Mouse (Mus musculus): ENCODE measurements around the gene Hrh3. TPM values are rescaled to one million over a fixed set of nuclear protein-coding genes. Genes with fewer than 3 reads are reported as not detected.

Hrh3 gene
- polyA plus RNA-seq, 1 experiment from 2014 or later = not detected

DNA sequence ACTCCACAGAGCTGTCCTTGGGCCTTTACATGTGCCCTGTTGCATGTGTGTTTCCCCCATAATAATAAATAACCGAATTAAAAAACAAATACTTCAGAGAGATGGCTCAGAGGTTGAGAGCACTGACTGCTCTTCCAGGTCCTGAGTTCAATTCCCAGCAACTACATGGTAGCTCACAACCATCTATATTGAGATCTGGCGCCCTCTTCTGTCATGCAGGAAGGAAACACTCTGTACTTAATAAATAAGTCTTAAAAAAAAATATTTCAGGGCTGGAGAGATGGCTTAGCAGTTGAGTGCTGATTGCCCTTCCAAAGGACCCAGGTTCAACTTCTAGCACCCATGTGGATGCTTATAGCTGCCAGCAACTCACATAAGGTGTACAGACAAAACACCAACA lies 19.9 kb upstream of the Hrh3 start:
- peaks cover 26% of the 10 kb centered on the region for H3K4me1 ChIP-seq (ENCODE audit: control insufficient read depth, insufficient read depth, low read length)
- H3K9me3 ChIP-seq (replicated peaks; ENCODE audit: control insufficient read depth, low read length) = 0 out of 2 replicates have a peak, but pooled peaks cover 3% of the 10 kb centered on the region
- no peak overlapping the region for H3K9ac ChIP-seq (ENCODE audit: low read length)
- H3K36me3 ChIP-seq (ENCODE audit: control insufficient read depth, insufficient read depth, low read length) = peaks cover 6% of the 10 kb centered on the region; the same call in 1 of the 2 replicates
- 85% methylated on average over 2 of the region's 2 CpGs for WGBS
- ATAC-seq (ENCODE audit: insufficient read depth, low FRiP score) = no peak
- H3K27me3 ChIP-seq (ENCODE audit: control insufficient read depth, insufficient read depth, low read length) = no peaks in the 10 kb centered on the region
- H3K4me2 ChIP-seq (ENCODE audit: low read depth, low read length) = no peak overlapping the region
- H3K27ac ChIP-seq (ENCODE audit: low read length) = no peak overlapping the region
- no peak overlapping the region for H3K4me3 ChIP-seq (replicated peaks; ENCODE audit: low read length)

DNA sequence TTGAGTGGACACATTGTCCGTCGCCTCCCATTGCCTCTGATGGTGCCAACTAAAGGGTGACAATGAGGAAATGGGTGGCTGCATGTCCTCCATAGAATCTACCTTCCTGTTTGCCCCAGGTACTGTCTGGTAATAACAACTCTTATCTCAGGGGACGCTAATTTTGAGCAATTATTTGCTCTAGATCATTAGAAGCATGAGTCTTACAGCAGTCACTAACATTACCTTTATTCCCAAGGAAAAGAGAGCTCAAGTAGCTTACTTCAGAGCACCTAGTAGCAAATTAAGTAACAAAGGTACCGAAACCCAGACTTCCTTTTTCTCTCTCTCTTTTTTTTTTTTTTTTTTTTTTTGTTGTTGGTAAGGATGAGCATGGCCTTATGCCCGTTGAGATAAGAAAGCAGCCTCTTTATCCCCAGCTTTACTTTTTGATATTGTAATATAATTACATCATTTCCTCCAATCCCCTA lies 16.0 kb upstream of the Hrh3 start:
- Histone ChIP-seq H3K27me3 (ENCODE audit: control insufficient read depth, insufficient read depth, low read length) (no peaks in the 10 kb centered on the region), H3K9ac (ENCODE audit: low read length) (peak overlapping the region; percentile 90), H3K4me1 (ENCODE audit: control insufficient read depth, insufficient read depth, low read length) (peaks cover 40% of the 10 kb centered on the region), H3K27ac (ENCODE audit: low read length) (no peak overlapping the region), H3K4me2 (ENCODE audit: low read depth, low read length) (peak overlapping the region; percentile 84), H3K36me3 (ENCODE audit: control insufficient read depth, insufficient read depth, low read length) (peaks cover 6% of the 10 kb centered on the region; the same call in 1 of the 2 replicates), H3K4me3 (replicated peaks; ENCODE audit: low read length) (peak overlapping the region; percentile 94), H3K9me3 (replicated peaks; ENCODE audit: control insufficient read depth, low read length) (0 out of 2 replicates have a peak, but pooled peaks cover 3% of the 10 kb centered on the region)
- ATAC-seq (ENCODE audit: insufficient read depth, low FRiP score) = no peak
- WGBS = 56% methylated on average over 5 of the region's 5 CpGs

DNA sequence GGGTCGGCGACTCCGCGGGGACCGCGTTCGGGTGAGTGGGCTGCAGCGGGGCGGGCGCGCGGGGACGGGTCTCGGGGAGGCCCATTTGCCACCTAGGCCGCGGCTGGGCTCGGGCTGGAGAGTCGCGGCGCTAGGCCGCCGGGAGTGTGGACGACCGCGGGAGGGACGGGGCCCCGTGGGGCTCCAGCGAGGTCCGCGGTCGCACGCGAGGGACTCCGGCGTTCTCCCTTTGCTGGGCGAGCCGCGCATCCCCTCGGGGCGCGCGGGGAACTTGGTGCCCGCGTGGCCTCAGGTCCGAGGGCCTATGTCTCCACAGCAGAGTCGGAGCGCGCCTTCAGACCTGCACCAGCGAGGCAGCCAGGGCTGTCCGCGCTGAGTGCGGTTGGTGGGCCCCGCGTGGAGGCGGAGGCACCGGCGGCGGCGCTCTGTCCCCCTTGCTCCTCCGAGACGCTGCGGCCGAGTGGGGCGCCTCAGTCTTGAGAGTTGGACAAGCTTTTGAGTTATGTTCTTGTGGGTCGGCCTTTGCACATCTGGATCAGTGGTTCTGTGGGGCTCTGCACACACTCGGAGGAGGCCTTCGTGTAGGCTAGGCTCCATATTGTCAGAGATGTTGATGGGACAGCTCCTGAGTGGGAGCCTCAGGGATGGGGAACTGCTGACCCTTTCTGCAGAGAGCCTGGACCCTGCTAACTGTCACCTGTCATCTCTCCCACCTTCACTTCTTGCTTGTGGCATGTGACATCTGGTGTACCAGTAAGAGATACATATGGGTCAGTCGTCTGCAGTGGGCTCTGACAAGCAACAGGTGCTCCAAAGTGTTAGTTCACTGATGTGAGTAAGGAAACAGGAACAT lies 15.4 kb upstream of the Hrh3 start:
- H3K4me2 ChIP-seq (ENCODE audit: low read depth, low read length) = peak overlapping the region; percentile 84
- 0 out of 2 replicates have a peak, but pooled peaks cover 3% of the 10 kb centered on the region for H3K9me3 ChIP-seq (replicated peaks; ENCODE audit: control insufficient read depth, low read length)
- 1% methylated on average over 60 of the region's 68 CpGs for WGBS
- H3K4me1 ChIP-seq (ENCODE audit: control insufficient read depth, insufficient read depth, low read length) = peaks cover 37% of the 10 kb centered on the region
- peak overlapping the region; percentile 94 for H3K4me3 ChIP-seq (replicated peaks; ENCODE audit: low read length)
- H3K27me3 ChIP-seq (ENCODE audit: control insufficient read depth, insufficient read depth, low read length) = no peaks in the 10 kb centered on the region
- peaks cover 6% of the 10 kb centered on the region; the same call in 1 of the 2 replicates for H3K36me3 ChIP-seq (ENCODE audit: control insufficient read depth, insufficient read depth, low read length)
- peak overlapping the region; percentile 90 for H3K9ac ChIP-seq (ENCODE audit: low read length)
- peak; percentile 1; the same call in 1 of the 2 replicates for ATAC-seq (ENCODE audit: insufficient read depth, low FRiP score)
- H3K27ac ChIP-seq (ENCODE audit: low read length) = peak overlapping the region; percentile 84

DNA sequence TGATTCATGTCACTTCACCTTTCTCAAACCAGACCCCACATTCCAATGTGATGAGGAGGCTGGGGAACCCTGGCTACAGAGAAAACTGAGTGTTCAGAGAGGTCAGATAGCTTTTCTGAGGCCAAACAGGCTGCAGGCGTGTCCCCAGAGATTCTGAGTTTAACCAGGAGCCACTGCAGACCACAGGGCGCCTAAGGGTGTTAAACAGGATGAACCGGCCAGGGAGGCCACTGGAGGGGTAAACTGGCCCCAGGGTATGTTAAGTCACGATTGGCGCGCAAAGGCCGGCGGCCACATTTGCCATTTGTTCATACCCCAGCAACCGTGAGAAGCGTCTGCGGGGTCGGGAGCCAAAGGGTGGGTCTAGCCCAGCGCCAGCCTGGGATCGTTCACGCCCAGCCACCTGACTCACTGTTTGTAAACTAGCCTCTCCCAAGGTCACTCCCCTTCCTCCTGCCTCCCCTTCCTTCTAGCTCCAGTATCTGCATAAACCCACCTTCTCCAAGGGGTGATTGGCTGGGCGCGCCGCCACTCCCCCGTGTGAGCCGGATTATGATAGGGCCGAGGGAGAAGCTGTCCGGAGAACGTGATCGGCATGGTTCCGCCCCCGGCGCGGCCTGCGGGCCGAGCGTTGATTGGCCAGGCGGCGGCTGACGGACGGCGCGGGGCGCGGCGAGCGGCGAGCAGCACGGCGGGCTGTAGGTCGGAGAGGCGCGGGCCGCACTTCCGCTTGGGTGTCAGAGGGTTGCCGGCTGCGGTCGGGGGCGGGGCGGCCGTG lies 14.6 kb upstream of the Hrh3 start, which contains the start of gene Osbpl2:
Gene Osbpl2 (plus strand): TSS at position 646 of the 778 bp plus-strand sequence.
- under 1% methylated on average over 55 of the region's 55 CpGs for WGBS
- H3K9ac ChIP-seq (ENCODE audit: low read length) = peak within 1 kb of the TSS; percentile 90
- H3K4me2 ChIP-seq (ENCODE audit: low read depth, low read length) = peak within 1 kb of the TSS; percentile 84
- peak; percentile 99 for ATAC-seq (ENCODE audit: insufficient read depth, low FRiP score)
- peaks cover 37% of the 10 kb centered on the region for H3K4me1 ChIP-seq (ENCODE audit: control insufficient read depth, insufficient read depth, low read length)
- H3K9me3 ChIP-seq (replicated peaks; ENCODE audit: control insufficient read depth, low read length) = no peaks in the 10 kb centered on the region
- peak within 1 kb of the TSS; percentile 94 for H3K4me3 ChIP-seq (replicated peaks; ENCODE audit: low read length)
- H3K27me3 ChIP-seq (ENCODE audit: control insufficient read depth, insufficient read depth, low read length) = no peaks in the 10 kb centered on the region
- H3K36me3 ChIP-seq (ENCODE audit: control insufficient read depth, insufficient read depth, low read length) = peaks cover 4% of the 10 kb centered on the region; the same call in 1 of the 2 replicates
- peak within 1 kb of the TSS; percentile 85 for H3K27ac ChIP-seq (ENCODE audit: low read length)

DNA sequence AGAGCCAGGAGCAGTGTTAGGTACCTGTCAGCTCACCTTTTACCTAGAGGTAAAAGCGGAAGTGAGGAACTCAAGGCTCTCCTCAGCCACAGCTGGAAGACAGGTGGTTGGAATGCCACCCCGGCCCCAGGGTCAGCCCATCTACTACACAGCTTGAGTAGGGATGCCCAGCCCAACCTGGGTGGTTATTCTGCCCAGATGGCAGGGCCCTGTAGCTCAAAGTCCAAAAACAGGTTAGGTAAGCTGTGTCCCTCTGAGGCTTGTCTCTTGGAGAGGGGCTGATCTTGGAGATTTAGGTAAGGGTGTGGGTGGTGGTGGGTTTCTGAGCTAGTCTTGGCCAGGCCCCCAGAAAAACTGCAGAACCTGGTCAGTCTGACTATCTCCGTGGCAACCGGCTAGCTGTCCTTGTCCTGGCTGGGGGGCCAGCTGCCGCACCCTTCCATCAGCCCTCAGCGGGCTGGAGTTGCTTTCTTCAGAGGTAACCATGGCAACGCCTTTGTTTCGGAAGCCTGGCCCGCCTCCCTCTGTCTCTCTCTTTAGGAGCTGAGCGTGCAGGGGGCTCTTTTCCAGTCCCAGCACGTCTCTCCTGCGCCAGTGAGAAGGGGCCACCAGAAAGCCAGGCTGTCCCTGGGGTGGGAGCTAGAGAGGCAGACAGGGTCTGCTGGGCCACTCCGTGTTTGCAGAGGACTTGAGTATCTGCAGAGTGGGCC lies 13.4 kb upstream of the Hrh3 start:
- H3K4me2 ChIP-seq (ENCODE audit: low read depth, low read length) = peak overlapping the region; percentile 14; the same call in 1 of the 2 replicates
- H3K9ac ChIP-seq (ENCODE audit: low read length) = no peak overlapping the region
- peak overlapping the region; percentile 85 for H3K27ac ChIP-seq (ENCODE audit: low read length)
- H3K9me3 ChIP-seq (replicated peaks; ENCODE audit: control insufficient read depth, low read length) = no peaks in the 10 kb centered on the region
- WGBS = 10% methylated on average over 13 of the region's 13 CpGs
- peaks cover 37% of the 10 kb centered on the region for H3K4me1 ChIP-seq (ENCODE audit: control insufficient read depth, insufficient read depth, low read length)
- no peak for ATAC-seq (ENCODE audit: insufficient read depth, low FRiP score)
- no peaks in the 10 kb centered on the region for H3K27me3 ChIP-seq (ENCODE audit: control insufficient read depth, insufficient read depth, low read length)
- H3K36me3 ChIP-seq (ENCODE audit: control insufficient read depth, insufficient read depth, low read length) = no peaks in the 10 kb centered on the region
- H3K4me3 ChIP-seq (replicated peaks; ENCODE audit: low read length) = no peak overlapping the region

DNA sequence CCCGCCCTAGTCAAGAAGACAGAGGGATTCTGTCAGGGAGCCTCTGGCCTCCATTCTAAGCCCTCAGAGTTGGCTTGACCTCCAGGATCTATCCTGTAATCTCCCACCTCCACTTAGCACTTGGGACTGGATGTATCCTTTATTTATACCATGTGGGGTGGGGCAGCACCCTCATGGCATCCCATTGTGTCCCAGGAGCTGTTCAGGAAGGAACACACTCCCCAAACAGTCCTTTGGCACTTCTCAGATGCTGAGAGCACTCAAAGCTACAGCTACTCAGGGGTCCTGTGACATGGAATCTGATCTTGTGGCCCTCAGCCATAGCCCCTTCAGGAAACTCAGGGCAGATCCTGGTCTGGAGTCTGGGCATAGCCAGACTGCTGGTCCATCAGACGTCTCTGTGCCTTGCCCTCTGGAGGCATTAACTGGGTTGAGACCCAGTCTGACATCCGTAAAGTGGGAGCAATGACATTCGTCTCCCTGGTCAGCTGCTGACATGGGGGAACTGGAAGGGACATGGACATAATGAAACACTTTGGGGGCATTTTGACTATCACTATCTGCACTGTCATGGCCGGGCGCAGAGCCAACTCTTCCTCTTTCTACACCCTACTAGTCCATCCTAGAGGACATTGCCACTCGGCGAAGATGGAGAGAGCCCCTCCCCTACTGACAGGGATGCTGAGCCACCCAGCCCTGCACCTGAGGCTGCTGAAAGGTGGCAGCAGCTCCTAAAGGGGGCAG lies 12.6 kb upstream of the Hrh3 start:
- Histone ChIP-seq H3K27me3 (ENCODE audit: control insufficient read depth, insufficient read depth, low read length) (no peaks in the 10 kb centered on the region), H3K27ac (ENCODE audit: low read length) (no peak overlapping the region), H3K36me3 (ENCODE audit: control insufficient read depth, insufficient read depth, low read length) (no peaks in the 10 kb centered on the region), H3K4me1 (ENCODE audit: control insufficient read depth, insufficient read depth, low read length) (peaks cover 37% of the 10 kb centered on the region), H3K9me3 (replicated peaks; ENCODE audit: control insufficient read depth, low read length) (no peaks in the 10 kb centered on the region), H3K4me2 (ENCODE audit: low read depth, low read length) (no peak overlapping the region), H3K4me3 (replicated peaks; ENCODE audit: low read length) (no peak overlapping the region), H3K9ac (ENCODE audit: low read length) (no peak overlapping the region)
- 72% methylated on average over 8 of the region's 8 CpGs for WGBS
- ATAC-seq (ENCODE audit: insufficient read depth, low FRiP score) = no peak

DNA sequence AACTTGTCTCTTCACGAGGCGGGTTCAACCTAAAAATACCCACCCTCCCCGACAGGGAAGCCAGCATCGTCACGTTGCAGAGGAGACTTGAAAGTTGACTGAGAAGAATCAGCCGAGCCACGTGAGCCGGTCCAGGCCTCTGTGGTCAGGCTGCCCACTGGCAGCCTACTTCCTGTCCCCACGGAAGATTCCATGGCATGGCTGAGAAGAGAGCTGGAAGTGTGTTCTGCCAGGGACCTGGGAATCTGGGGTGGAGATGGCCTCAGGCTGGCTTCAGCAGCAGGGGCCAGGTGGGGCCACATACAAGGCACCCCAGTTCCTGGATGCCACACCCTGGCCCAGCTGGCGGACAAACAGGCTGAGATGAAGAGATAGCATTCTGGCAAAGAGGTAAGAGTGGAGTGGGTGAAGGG lies 11.8 kb upstream of the Hrh3 start:
- H3K27me3 ChIP-seq (ENCODE audit: control insufficient read depth, insufficient read depth, low read length) = no peaks in the 10 kb centered on the region
- H3K9ac ChIP-seq (ENCODE audit: low read length) = peak overlapping the region; percentile 26; the same call in 1 of the 2 replicates
- H3K4me2 ChIP-seq (ENCODE audit: low read depth, low read length) = no peak overlapping the region
- H3K4me1 ChIP-seq (ENCODE audit: control insufficient read depth, insufficient read depth, low read length) = peaks cover 37% of the 10 kb centered on the region
- H3K27ac ChIP-seq (ENCODE audit: low read length) = peak overlapping the region; percentile 18; the same call in 1 of the 2 replicates
- no peaks in the 10 kb centered on the region for H3K9me3 ChIP-seq (replicated peaks; ENCODE audit: control insufficient read depth, low read length)
- H3K4me3 ChIP-seq (replicated peaks; ENCODE audit: low read length) = no peak overlapping the region
- WGBS = 64% methylated on average over 10 of the region's 10 CpGs
- no peaks in the 10 kb centered on the region for H3K36me3 ChIP-seq (ENCODE audit: control insufficient read depth, insufficient read depth, low read length)
- no peak for ATAC-seq (ENCODE audit: insufficient read depth, low FRiP score)

DNA sequence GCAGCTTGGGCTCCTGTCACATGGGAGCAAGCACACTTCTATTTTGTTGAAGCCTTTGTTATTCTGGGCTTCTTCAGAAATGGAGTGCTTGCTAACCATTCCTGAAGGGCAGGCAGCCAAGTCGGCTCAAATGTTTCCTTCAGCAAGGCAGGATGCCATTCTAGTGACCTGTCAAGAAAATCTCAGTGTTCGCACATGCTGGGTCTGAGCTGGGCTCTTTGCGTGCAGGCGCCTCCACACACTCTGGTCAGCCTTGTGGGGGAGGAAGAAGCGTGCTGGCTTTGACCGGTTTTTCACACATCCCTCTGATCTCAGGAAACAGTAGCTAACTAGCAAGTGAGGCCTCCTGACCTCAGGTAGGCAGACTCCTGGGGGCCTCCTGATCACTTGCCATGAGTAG lies 11.0 kb upstream of the Hrh3 start:
- Histone ChIP-seq H3K9me3 (replicated peaks; ENCODE audit: control insufficient read depth, low read length) (no peaks in the 10 kb centered on the region), H3K27ac (ENCODE audit: low read length) (0 out of 2 replicates have a peak overlapping the region, but pooled peaks have one; percentile 7), H3K4me3 (replicated peaks; ENCODE audit: low read length) (no peak overlapping the region), H3K27me3 (ENCODE audit: control insufficient read depth, insufficient read depth, low read length) (no peaks in the 10 kb centered on the region; the same call in 1 of the 2 replicates), H3K9ac (ENCODE audit: low read length) (no peak overlapping the region; the same call in 1 of the 2 replicates), H3K4me1 (ENCODE audit: control insufficient read depth, insufficient read depth, low read length) (peaks cover 36% of the 10 kb centered on the region), H3K36me3 (ENCODE audit: control insufficient read depth, insufficient read depth, low read length) (no peaks in the 10 kb centered on the region), H3K4me2 (ENCODE audit: low read depth, low read length) (no peak overlapping the region)
- WGBS = 38% methylated on average over 6 of the region's 6 CpGs
- ATAC-seq (ENCODE audit: insufficient read depth, low FRiP score) = no peak

Measured in stomach, embryonic 16.5 days (tissue).